Mouse (Mus musculus): ENCODE results near the gene Amph. TPM values are rescaled to one million over a fixed set of nuclear protein-coding genes. Genes with fewer than 3 reads are reported as not detected.

Amph gene
- total and polyA plus RNA-seq, 3 experiments = not detected

- H3K36me3 ChIP-seq (ENCODE audit: control insufficient read depth in 1 of 2, insufficient read depth in 2 of 2, low read length in 2 of 2) = no peaks in the 10 kb centered on the region
- H3K27me3 ChIP-seq (ENCODE audit: control insufficient read depth in 1 of 2, insufficient read depth in 2 of 2, low read length in 2 of 2) = no peaks in the 10 kb centered on the region; a peak in 1 of 4 replicates
- no peak overlapping the region for H3K27ac ChIP-seq (ENCODE audit: control insufficient read depth, low read depth, low read length)
- H3K9ac ChIP-seq (ENCODE audit: control insufficient read depth, low read depth, low read length, poor library complexity, severe bottlenecking) = no peak overlapping the region
- no peak for DNase-seq (ENCODE audit: low read depth, low spot score)
- no peaks in the 10 kb centered on the region for H3K79me2 ChIP-seq (ENCODE audit: control insufficient read depth, insufficient read depth, low read length, poor library complexity)
- H3K9me3 ChIP-seq (replicated peaks; ENCODE audit: insufficient read depth, low read length) = no peaks in the 10 kb centered on the region
- no peaks in the 10 kb centered on the region for H3K4me1 ChIP-seq (ENCODE audit: control insufficient read depth in 1 of 2, insufficient read depth in 2 of 2, low read length in 2 of 2)
- TF ChIP-seq UBTF (IDR thresholded peaks at IDR 0.05; ENCODE audit: borderline replicate concordance, insufficient read depth, low read depth, low read length) = no peak
- no peak for TF ChIP-seq POLR2AphosphoS5 (IDR thresholded peaks at IDR 0.05; ENCODE audit: borderline replicate concordance, low read depth, low read length)
- no peak for TF ChIP-seq GABPA (IDR thresholded peaks at IDR 0.05; ENCODE audit: low read depth, low read length)
- TF ChIP-seq NRF1 (IDR thresholded peaks at IDR 0.05; ENCODE audit: insufficient read depth, low read depth, low read length, poor library complexity, severe bottlenecking) = no peak
- TF ChIP-seq MAFK (IDR thresholded peaks at IDR 0.05; ENCODE audit: borderline replicate concordance, low read depth, low read length) = no peak
- TF ChIP-seq ZC3H11A (IDR thresholded peaks at IDR 0.05; ENCODE audit: low read depth, low read length) = no peak
- no peak for TF ChIP-seq SMC3 (IDR thresholded peaks at IDR 0.05; ENCODE audit: low read depth, low read length)
- no peak for TF ChIP-seq USF1 (IDR thresholded peaks at IDR 0.05; ENCODE audit: low read depth, low read length)
- no peak for TF ChIP-seq TCF12 (IDR thresholded peaks at IDR 0.05; ENCODE audit: low read depth, low read length)
- TF ChIP-seq KAT2A (conservative IDR thresholded peaks at IDR 0.05; ENCODE audit: low read depth, low read length) = no peak
- TF ChIP-seq HCFC1 (IDR thresholded peaks at IDR 0.05; ENCODE audit: low read depth, low read length) = no peak
- no peak overlapping the region for H3K4me3 ChIP-seq (ENCODE audit: control insufficient read depth in 1 of 2, insufficient read depth in 1 of 2, low read depth in 2 of 2, low read length in 2 of 2)
Observed at GRCm38 (mm10) chr13:19195456-19195855, 247.5 kb downstream of the Amph start.

Other genes with a start within 250 kb of the Amph start
- gene Vps41, start 230.9 kb upstream of the Amph start, total RNA-seq (2012; rRNA removed) = 24.0 and 27.2 TPM in 2 replicates
- 10 to 100 TPM in 1 of 2 experiments, not detected in 1; 26.0 TPM for gene Vps41, start 230.9 kb upstream of the Amph start, polyA plus RNA-seq (2012; ENCODE audit: insufficient read depth in 1 of 2, insufficient read length in 2 of 2, low read depth in 1 of 2, low replicate concordance in 2 of 2, missing spikeins in 1 of 2)